Mouse (Mus musculus) liver, adult 2 months (tissue): ENCODE measurements around the gene Atp6v0e.

Experiments
- CTCF ChIP-seq: fragments of 200-500 bp; IDR thresholded peaks from 2 replicates; pipeline ENCODE4 v1.5.1; 2011; ENCODE audit warnings: low read depth, low read length, control low read depth
- POLR2A ChIP-seq: fragments of 200-500 bp; IDR thresholded peaks from 2 replicates; pipeline ENCODE4 v1.6.1; 2011; ENCODE audit warnings: low read length, control low read depth; ENCODE audit not compliant: insufficient read depth; ENCODE audit errors: extremely low read depth

DNA sequence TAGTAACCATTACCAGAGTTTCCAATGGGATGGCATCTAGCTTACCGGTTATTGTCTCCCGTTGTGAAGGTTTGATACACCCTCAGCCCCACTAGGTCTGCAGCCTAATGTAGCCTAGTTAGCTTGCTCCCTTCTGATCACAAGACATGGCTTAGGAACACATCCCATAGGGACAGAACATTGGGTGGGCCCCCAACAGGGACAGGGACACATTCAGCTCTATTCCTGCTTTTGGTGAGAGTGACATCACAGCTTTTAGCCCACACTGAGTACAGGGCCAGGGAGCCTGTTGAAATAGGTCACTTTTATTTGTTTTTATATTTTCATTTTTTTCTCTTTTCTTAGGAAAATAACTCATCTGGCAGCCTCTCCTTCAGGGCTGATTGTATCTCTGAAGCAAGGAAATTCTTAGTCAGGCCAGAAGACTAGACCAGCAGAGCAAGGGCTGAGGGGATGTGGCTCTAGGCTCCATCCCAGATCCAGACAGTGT is 37.5 kb upstream of the Atp6v0e start:
- TF ChIP-seq POLR2A = no peak
- no peak for TF ChIP-seq CTCF
